Mouse (Mus musculus): ENCODE data around the gene Ergic1. TPM values are rescaled to one million over a fixed set of nuclear protein-coding genes. Genes with fewer than 3 reads are reported as not detected.
A peak's percentile ranks its signal among the peaks of the same experiment; 100 is the strongest.

The Ergic1 gene
- polyA plus RNA-seq, 1 experiment from 2014 or later, result 99.9 TPM

DNA sequence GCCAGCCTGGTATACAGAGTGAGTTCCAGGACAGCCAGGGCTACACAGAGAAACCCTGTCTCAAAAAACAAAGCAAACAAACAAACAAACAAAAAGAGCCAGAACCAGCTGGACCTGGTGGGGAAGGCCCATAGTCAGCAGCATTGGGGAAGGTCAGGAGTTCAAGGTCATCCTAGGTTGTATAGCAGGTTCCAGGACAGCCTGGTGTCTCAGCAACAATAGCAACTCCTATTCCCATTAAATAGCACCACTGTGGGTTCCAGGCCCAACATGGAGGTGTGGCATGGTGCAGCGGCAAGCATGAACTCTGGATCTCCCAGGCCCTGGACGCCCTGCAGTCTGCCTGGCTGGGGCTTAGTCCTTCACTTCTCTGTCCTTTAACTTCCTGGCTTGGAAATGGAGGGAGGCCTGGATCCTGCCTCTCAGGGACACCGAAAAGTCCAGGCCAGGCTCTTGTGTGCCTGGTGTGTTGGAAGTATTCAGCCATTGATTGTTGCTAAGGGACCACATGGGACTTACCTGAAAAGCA is 19.6 kb downstream of the Ergic1 start:
- 97% methylated on average over 3 of the region's 3 CpGs for WGBS
- Histone ChIP-seq H3K27me3 (no peaks in the 10 kb centered on the region), H3K9ac (no peak overlapping the region), H3K9me3 (no peaks in the 10 kb centered on the region), H3K4me2 (no peak overlapping the region), H3K27ac (no peak overlapping the region), H3K4me3 (replicated peaks) (no peak overlapping the region), H3K36me3 (replicated peaks) (peaks cover 31% of the 10 kb centered on the region), H3K4me1 (peaks cover 24% of the 10 kb centered on the region)
- no peak for ATAC-seq (ENCODE audit: low FRiP score)

DNA sequence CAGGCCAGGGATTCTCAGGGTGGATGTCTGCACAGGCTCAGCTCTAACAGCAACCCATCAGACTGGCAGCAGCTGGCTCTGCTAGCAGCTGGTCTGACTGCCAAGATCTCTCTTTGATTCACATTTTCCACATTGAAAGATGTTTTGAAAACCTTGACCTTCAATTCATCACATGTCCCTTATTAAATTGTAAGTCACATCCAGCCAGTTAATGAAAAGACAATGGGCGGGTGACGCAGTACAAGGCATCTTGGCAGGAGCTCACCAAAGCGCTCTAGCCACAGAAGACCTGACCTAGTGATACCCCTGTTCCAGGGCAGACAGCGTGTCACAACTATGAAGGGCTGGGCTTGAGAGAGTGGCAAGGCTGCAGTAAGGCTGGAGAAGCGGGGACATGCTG is 21.0 kb downstream of the Ergic1 start:
- no peak overlapping the region for H3K9ac ChIP-seq
- H3K4me3 ChIP-seq (replicated peaks), result no peak overlapping the region
- no peaks in the 10 kb centered on the region for H3K27me3 ChIP-seq
- H3K4me2 ChIP-seq, result no peak overlapping the region
- H3K9me3 ChIP-seq, result no peaks in the 10 kb centered on the region
- no peak for ATAC-seq (ENCODE audit: low FRiP score)
- H3K4me1 ChIP-seq, result peaks cover 16% of the 10 kb centered on the region
- H3K36me3 ChIP-seq (replicated peaks), result peaks cover 31% of the 10 kb centered on the region
- 92% methylated on average over 5 of the region's 5 CpGs for WGBS
- no peak overlapping the region for H3K27ac ChIP-seq

DNA sequence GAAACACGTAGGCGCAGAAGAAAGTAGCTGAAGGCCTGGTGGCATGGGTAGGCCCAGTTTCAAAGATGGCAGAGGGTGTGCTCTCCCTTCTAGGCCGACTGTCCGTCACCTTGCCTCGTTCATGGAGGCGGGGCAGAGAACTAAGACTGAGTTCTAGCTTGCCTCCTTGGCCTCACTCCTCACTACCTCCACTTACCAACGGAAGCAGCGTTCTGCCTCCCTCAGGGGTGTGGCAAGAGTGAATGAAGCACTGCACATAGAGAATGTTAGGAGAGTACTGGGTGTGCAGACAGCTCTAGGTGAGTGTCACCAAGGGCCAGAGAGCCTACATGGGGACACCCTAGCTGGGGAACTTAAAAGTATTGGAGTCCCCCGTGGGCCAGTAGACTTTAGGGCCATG is 21.8 kb downstream of the Ergic1 start:
- WGBS, result 94% methylated on average over 9 of the region's 9 CpGs
- H3K4me1 ChIP-seq, result peaks cover 16% of the 10 kb centered on the region
- H3K9me3 ChIP-seq, result no peaks in the 10 kb centered on the region
- H3K4me2 ChIP-seq, result no peak overlapping the region
- no peak overlapping the region for H3K4me3 ChIP-seq (replicated peaks)
- H3K27ac ChIP-seq, result no peak overlapping the region
- H3K27me3 ChIP-seq, result no peaks in the 10 kb centered on the region
- peaks cover 27% of the 10 kb centered on the region for H3K36me3 ChIP-seq (replicated peaks)
- H3K9ac ChIP-seq, result no peak overlapping the region
- no peak for ATAC-seq (ENCODE audit: low FRiP score)

DNA sequence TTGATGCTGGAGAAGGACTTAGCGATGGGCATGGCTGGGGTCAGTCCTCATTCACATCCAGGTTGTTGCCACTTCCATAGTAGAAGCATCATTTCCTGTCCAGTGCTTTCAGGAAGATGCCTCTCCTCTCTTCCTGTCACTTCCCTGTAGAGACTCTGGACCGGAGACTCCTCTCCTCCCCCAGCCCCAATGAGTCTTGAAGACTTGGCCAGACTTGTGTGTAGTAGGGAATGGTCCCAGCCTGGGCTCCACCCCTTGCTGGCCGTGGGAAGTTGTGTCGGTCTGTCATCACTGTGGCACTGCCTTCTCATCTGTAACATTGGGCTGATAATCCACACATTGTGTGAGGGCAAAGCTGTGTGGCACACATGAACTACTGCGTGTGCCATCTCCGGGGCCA is 22.3 kb downstream of the Ergic1 start:
- Histone ChIP-seq H3K9me3 (no peaks in the 10 kb centered on the region), H3K36me3 (replicated peaks) (peaks cover 23% of the 10 kb centered on the region), H3K4me1 (peaks cover 16% of the 10 kb centered on the region), H3K4me3 (replicated peaks) (no peak overlapping the region), H3K4me2 (no peak overlapping the region), H3K27me3 (no peaks in the 10 kb centered on the region), H3K9ac (no peak overlapping the region), H3K27ac (peak overlapping the region; percentile 26; the same call in 1 of the 2 replicates)
- WGBS, result 94% methylated on average over 6 of the region's 6 CpGs
- no peak for ATAC-seq (ENCODE audit: low FRiP score)

DNA sequence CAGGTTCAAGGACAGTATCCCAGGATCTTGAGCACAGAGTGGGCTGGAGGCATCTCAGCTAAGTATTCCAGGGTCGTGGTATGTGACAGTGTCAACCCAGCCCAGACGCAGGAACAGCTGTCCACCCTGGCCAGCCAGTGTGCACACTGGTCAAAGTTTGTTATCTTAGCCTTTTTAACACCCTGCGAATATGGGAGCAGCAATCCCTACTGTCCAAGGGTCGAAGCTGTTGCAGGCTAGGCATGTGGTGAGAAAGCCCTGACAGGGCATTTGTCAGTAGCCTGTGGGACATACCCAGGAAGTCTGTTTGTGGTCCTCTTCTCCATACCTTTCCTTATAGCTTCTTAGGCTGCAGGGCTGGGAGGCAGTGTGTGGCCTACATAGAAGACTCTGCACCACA is 22.8 kb downstream of the Ergic1 start:
- peaks cover 24% of the 10 kb centered on the region for H3K36me3 ChIP-seq (replicated peaks)
- no peak overlapping the region for H3K4me2 ChIP-seq
- 89% methylated on average over 4 of the region's 4 CpGs for WGBS
- H3K9me3 ChIP-seq, result no peaks in the 10 kb centered on the region
- H3K9ac ChIP-seq, result no peak overlapping the region
- H3K27me3 ChIP-seq, result no peaks in the 10 kb centered on the region
- H3K27ac ChIP-seq, result peak overlapping the region; percentile 26; the same call in 1 of the 2 replicates
- no peak overlapping the region for H3K4me3 ChIP-seq (replicated peaks)
- no peak for ATAC-seq (ENCODE audit: low FRiP score)
- peaks cover 16% of the 10 kb centered on the region for H3K4me1 ChIP-seq

DNA sequence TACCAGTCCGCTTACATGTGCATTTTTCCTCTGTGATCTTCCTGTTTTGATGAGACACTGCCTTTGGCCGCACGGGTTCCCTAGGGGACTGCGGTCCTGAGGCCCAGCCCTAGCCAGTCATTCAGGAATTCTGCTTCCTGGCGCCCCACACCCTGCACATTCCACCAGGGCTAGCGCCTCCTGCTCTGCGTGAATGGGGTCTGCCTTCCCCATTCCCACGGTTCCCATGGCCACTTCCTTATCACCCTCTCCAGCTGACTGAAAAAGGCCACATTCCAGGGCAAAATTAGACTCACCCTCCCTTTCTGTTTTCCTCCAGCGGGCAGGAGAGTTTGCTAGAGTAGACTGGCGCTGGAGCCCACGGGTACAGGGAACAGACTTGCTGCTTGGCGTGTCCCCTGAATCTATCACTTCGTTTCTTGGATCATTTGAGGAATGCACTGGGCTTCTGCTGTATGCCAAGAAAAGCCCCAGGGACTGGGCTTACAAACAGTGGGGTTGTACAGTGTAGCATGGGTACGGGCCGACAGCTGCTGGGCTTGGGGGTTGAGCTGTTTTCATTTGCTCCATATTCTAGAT is 23.4 kb downstream of the Ergic1 start:
- H3K9ac ChIP-seq, result no peak overlapping the region
- H3K9me3 ChIP-seq, result no peaks in the 10 kb centered on the region
- H3K4me2 ChIP-seq, result no peak overlapping the region
- no peak for ATAC-seq (ENCODE audit: low FRiP score)
- H3K4me1 ChIP-seq, result peaks cover 16% of the 10 kb centered on the region
- peaks cover 24% of the 10 kb centered on the region for H3K36me3 ChIP-seq (replicated peaks)
- H3K27me3 ChIP-seq, result no peaks in the 10 kb centered on the region
- peak overlapping the region; percentile 26; the same call in 1 of the 2 replicates for H3K27ac ChIP-seq
- H3K4me3 ChIP-seq (replicated peaks), result no peak overlapping the region
- WGBS, result 79% methylated on average over 15 of the region's 15 CpGs

DNA sequence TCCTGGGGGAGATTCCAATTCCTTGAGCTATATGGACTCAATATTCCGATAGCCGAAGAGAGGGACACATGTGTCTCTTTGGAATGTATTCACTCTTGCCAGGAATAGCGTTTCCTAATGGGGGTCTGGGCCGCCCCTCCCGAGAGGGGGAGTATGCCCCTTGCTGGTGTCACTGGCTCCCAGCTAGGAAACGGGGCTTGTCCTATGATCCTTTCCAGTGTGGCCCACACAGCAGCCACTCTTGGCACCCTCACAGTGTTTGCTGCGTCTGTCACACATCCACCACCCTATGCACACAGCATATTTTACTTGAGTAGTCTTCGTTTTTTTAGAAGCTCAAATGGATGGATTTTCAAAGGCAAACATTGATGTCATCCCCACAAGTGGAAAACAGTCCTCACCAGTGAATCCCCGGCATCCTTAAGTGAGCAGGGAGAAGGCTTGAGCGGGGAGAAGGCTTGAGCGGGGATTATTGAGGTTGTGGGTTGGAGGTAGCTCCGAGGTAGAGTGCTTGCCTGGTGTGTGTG is 26.7 kb downstream of the Ergic1 start:
- ATAC-seq (ENCODE audit: low FRiP score), result no peak
- Histone ChIP-seq H3K9ac (no peak overlapping the region), H3K4me1 (peaks cover 16% of the 10 kb centered on the region), H3K4me2 (no peak overlapping the region), H3K27me3 (no peaks in the 10 kb centered on the region), H3K36me3 (replicated peaks) (peaks cover 26% of the 10 kb centered on the region), H3K4me3 (replicated peaks) (no peak overlapping the region), H3K9me3 (no peaks in the 10 kb centered on the region), H3K27ac (no peak overlapping the region)
- 93% methylated on average over 12 of the region's 12 CpGs for WGBS

DNA sequence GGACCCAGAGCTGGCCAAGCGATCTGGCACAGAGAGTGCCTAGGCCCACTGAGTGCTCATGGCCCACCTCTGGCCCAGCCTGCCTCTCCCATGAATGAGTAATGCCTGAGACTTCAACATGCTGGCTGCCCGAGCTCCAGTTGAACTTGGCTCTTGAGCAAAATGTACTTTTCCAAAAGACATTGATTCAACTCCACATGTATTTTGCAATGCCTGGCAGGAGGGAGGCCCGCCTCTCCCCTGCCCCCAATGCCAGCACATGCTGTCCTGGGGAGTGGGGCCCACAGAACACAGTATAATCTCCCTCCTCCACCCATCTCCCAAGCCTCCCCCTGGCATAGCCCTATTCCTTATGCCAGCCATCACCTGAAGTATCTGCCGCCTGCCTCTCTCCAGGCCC is 31.2 kb downstream of the Ergic1 start:
- Histone ChIP-seq H3K27me3 (no peaks in the 10 kb centered on the region), H3K9ac (no peak overlapping the region), H3K9me3 (no peaks in the 10 kb centered on the region), H3K4me2 (no peak overlapping the region), H3K27ac (no peak overlapping the region), H3K4me3 (replicated peaks) (no peak overlapping the region), H3K4me1 (peaks cover 9% of the 10 kb centered on the region), H3K36me3 (replicated peaks) (peaks cover 26% of the 10 kb centered on the region; the same call in 1 of the 2 replicates)
- 91% methylated on average over 4 of the region's 4 CpGs for WGBS
- ATAC-seq (ENCODE audit: low FRiP score), result no peak

DNA sequence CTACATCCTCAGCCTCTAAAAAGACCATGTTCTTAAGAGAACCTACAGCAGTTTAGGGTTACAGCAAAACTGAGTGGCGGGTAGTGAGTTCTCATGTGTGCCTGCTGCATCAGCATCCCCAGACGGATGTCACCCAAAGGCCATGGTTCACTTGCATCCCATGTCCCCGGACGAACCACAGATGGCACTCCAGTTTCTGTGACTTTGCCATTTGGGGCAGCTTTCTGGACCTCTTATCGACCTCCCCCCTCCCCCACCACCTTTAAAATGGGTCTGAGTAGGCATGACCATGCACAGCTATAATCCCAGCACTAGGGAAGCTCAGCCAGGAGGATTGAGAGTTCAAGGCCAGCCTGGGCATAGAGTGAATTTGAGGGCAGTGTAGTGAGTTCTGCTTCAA is 31.9 kb downstream of the Ergic1 start:
- Histone ChIP-seq H3K27ac (no peak overlapping the region), H3K4me3 (replicated peaks) (no peak overlapping the region), H3K9ac (no peak overlapping the region), H3K9me3 (no peaks in the 10 kb centered on the region), H3K4me1 (peaks cover 9% of the 10 kb centered on the region), H3K36me3 (replicated peaks) (peaks cover 26% of the 10 kb centered on the region; the same call in 1 of the 2 replicates), H3K27me3 (no peaks in the 10 kb centered on the region), H3K4me2 (no peak overlapping the region)
- no peak for ATAC-seq (ENCODE audit: low FRiP score)
- WGBS, result 90% methylated on average over 5 of the region's 5 CpGs

DNA sequence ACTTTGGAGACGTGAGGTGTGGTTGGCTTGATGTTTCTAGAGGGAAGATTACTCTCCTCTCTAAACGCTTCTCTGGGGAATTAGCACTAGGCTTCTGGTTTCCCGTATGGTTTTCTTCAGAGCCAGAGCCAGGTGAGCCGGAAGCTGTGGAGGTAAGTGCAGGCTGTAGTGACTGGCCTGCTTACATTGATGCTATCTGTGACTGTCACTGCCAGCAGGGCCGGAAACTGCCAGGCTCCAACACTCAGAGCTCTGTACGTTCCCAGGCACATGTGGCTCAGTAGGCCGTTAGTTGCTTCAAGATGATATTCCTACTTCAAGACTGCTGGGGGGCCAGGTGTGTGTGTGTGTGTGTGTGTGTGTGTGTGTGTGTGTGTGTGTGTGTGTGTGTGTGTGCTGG is 32.9 kb downstream of the Ergic1 start:
- Histone ChIP-seq H3K4me1 (peaks cover 9% of the 10 kb centered on the region), H3K9me3 (no peaks in the 10 kb centered on the region), H3K36me3 (replicated peaks) (peaks cover 22% of the 10 kb centered on the region; the same call in 1 of the 2 replicates), H3K27me3 (no peaks in the 10 kb centered on the region), H3K4me3 (replicated peaks) (no peak overlapping the region), H3K4me2 (no peak overlapping the region), H3K9ac (no peak overlapping the region), H3K27ac (no peak overlapping the region)
- 90% methylated on average over 7 of the region's 7 CpGs for WGBS
- no peak for ATAC-seq (ENCODE audit: low FRiP score)

DNA sequence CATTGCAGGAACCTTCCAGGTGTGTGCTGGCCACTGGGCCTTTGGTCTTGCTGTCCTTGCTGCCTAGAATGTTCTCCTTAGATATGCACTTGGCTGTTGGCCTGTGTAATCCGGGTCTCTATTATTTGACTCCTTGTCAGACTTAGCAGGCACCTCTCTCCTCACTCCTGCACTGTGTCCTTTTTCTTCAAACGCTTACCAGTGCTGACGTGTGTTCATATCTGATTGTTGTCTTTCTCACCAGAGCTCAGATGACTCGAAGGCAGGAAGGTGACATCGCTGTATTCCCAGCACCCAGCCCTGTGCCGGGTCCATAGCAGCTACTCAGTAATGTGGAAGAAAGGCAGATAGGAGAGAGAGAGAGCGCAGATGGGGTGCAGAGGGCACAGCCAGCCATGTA is 33.7 kb downstream of the Ergic1 start:
- Histone ChIP-seq H3K4me3 (replicated peaks) (no peak overlapping the region), H3K9me3 (no peaks in the 10 kb centered on the region), H3K9ac (no peak overlapping the region), H3K4me2 (no peak overlapping the region), H3K27ac (0 out of 2 replicates have a peak overlapping the region, but pooled peaks have one; percentile 65), H3K27me3 (no peaks in the 10 kb centered on the region), H3K4me1 (peaks cover 13% of the 10 kb centered on the region), H3K36me3 (replicated peaks) (peaks cover 22% of the 10 kb centered on the region; the same call in 1 of the 2 replicates)
- no peak for ATAC-seq (ENCODE audit: low FRiP score)
- 93% methylated on average over 7 of the region's 7 CpGs for WGBS

DNA sequence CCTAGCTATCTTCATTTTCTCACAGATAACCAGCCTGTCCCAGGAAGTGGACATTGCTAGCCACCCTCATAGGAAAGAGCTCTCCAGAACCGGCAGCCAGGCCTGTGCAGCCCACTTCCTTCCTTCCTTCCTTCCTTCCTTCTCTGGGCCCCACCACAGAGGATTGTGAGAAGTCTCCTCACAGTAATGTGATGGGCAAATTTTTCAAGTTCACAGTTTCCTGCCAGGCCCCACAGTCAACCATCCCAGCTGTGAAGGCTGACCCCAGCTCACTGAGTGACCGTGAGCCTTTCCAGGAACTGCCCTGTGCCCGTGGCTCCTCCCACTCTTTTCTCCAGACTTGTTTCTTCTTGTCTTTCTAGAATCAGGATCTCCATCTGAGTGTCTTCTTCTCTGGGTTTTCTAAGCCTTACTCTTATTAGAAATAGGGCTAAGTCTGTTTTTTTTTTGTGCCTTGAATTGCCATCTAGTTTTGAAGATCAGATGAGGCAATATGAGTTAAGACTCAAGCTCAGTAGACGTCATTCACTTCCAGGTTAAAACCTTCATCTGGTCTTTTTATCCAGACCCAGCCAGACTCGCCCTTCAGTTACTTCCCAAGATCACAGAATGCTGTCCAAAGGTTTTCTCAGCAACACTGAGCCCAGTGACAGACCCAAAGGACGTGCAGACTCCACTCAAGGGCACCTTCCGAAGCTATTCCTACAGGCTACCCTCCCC is 34.3 kb downstream of the Ergic1 start:
- peak overlapping the region; percentile 65; the same call in 1 of the 2 replicates for H3K27ac ChIP-seq
- no peak overlapping the region for H3K9ac ChIP-seq

More for the DNA sequence above, 34.3 kb downstream of the Ergic1 start:
- no peak overlapping the region for H3K4me2 ChIP-seq
- WGBS, result 72% methylated on average over 7 of the region's 7 CpGs
- peaks cover 13% of the 10 kb centered on the region for H3K4me1 ChIP-seq
- H3K9me3 ChIP-seq, result no peaks in the 10 kb centered on the region
- H3K27me3 ChIP-seq, result no peaks in the 10 kb centered on the region
- peaks cover 20% of the 10 kb centered on the region; the same call in 1 of the 2 replicates for H3K36me3 ChIP-seq (replicated peaks)
- H3K4me3 ChIP-seq (replicated peaks), result no peak overlapping the region
- ATAC-seq (ENCODE audit: low FRiP score), result no peak

Data from forebrain, embryonic 12.5 days (tissue).